Mouse (Mus musculus) C2C12 (cell line): ENCODE measurements around the gene 1700001K19Rik. TPM values are rescaled to one million over a fixed set of nuclear protein-coding genes. Genes with fewer than 3 reads are reported as not detected.

ENCODE experiments used
- H3K27me3 ChIP-seq: one replicate; pipeline ENCODE4 v1.6.1; 2011; ENCODE audit not compliant: control insufficient read depth, insufficient read depth, insufficient read length
- H3K36me3 ChIP-seq: one replicate; pipeline ENCODE4 v1.6.1; 2011; ENCODE audit not compliant: control insufficient read depth, insufficient read depth
- H3K4me3 ChIP-seq: one replicate; pipeline ENCODE4 v1.5.1; 2011; ENCODE audit warnings: mild to moderate bottlenecking, control low read depth; ENCODE audit not compliant: poor library complexity, insufficient read depth, severe bottlenecking
- H3K79me2 ChIP-seq: one replicate; pipeline ENCODE4 v1.6.1; 2011; ENCODE audit not compliant: control insufficient read depth, insufficient read depth
- H3K79me3 ChIP-seq: one replicate; pipeline ENCODE4 v1.6.1; 2011; ENCODE audit warnings: low read depth, control low read depth
- H3ac ChIP-seq: one replicate; pipeline ENCODE3; 2011; ENCODE audit warnings: low read depth; ENCODE audit not compliant: control insufficient read depth, insufficient read length
- CEBPB ChIP-seq: IDR thresholded peaks from one replicate; pipeline ENCODE4 v1.6.1; 2011; ENCODE audit warnings: low read depth, mild to moderate bottlenecking, control low read depth, moderate library complexity
- CTCF ChIP-seq: IDR thresholded peaks from one replicate; pipeline ENCODE4 v1.5.1; 2011; ENCODE audit not compliant: control insufficient read depth, insufficient read depth, insufficient read length
- FOSL1 ChIP-seq: IDR thresholded peaks from one replicate; pipeline ENCODE4 v1.8.0; 2011; ENCODE audit warnings: mild to moderate bottlenecking, low read length; ENCODE audit not compliant: poor library complexity, insufficient read depth, severe bottlenecking
- MAX ChIP-seq: IDR thresholded peaks from one replicate; pipeline ENCODE4 v1.6.1; 2011; ENCODE audit warnings: mild to moderate bottlenecking, control low read depth
- MYOD1 ChIP-seq: IDR thresholded peaks from one replicate; pipeline ENCODE4 v1.6.1; 2011; ENCODE audit warnings: low read depth; ENCODE audit not compliant: control insufficient read depth, insufficient read length
- MYOG ChIP-seq: IDR thresholded peaks from one replicate; pipeline ENCODE4 v1.6.1; 2011; ENCODE audit not compliant: control insufficient read depth, insufficient read length; ENCODE audit errors: extremely low read depth
- USF1 ChIP-seq: IDR thresholded peaks from one replicate; pipeline ENCODE4 v1.6.1; 2011; ENCODE audit warnings: low read depth, mild to moderate bottlenecking, control low read depth, moderate library complexity
- polyA plus RNA-seq: library from polyadenylated mRNA; unstranded; fragments of >200 nt; fragmentation: generic; extraction: Trizol; gene quantifications from one replicate; pipeline ENCODE4 v1.2.1, GENCODE M21; 2012; ENCODE audit warnings: missing spikeins

Gene 1700001K19Rik
- polyA plus RNA-seq, 1 experiment = 0.04 TPM

GRCm38 (mm10) chr12:110667466-110668077, 14.8 kb downstream of the 1700001K19Rik start:
- no peak for TF ChIP-seq FOSL1
- TF ChIP-seq MYOD1 = no peak
- no peak for TF ChIP-seq CEBPB
- TF ChIP-seq MYOG = no peak
- no peak for TF ChIP-seq CTCF
- TF ChIP-seq MAX = no peak
- no peak for TF ChIP-seq USF1
- Histone ChIP-seq H3ac (no peak overlapping the region), H3K36me3 (peaks cover 56% of the 10 kb centered on the region)

GRCm38 (mm10) chr12:110661746-110662145, 20.7 kb downstream of the 1700001K19Rik start:
- Histone ChIP-seq H3K36me3 (peaks cover 94% of the 10 kb centered on the region), H3K79me2 (no peaks in the 10 kb centered on the region), H3K4me3 (no peak overlapping the region), H3ac (no peak overlapping the region), H3K27me3 (no peaks in the 10 kb centered on the region), H3K79me3 (no peaks in the 10 kb centered on the region)
- TF ChIP-seq FOSL1 (no peak), CEBPB (no peak), USF1 (no peak), CTCF (no peak), MAX (no peak), MYOD1 (no peak), MYOG (no peak)

More at GRCm38 (mm10) chr12:110667466-110668077, 14.8 kb downstream of the 1700001K19Rik start:
- Histone ChIP-seq H3K79me3 (no peaks in the 10 kb centered on the region), H3K27me3 (no peaks in the 10 kb centered on the region), H3K79me2 (no peaks in the 10 kb centered on the region), H3K4me3 (no peak overlapping the region)

GRCm38 (mm10) chr12:110651464-110651863, 31.0 kb downstream of the 1700001K19Rik start:
- H3K4me3 ChIP-seq = no peak overlapping the region
- H3ac ChIP-seq = no peak overlapping the region
- TF ChIP-seq MYOG (no peak), FOSL1 (no peak), MAX (no peak), USF1 (no peak), CTCF (no peak), CEBPB (no peak), MYOD1 (no peak)
- no peaks in the 10 kb centered on the region for H3K79me2 ChIP-seq
- H3K79me3 ChIP-seq = no peaks in the 10 kb centered on the region
- H3K27me3 ChIP-seq = no peaks in the 10 kb centered on the region
- peaks cover 97% of the 10 kb centered on the region for H3K36me3 ChIP-seq

- no peak overlapping the region for H3K4me3 ChIP-seq
- H3K79me2 ChIP-seq = no peaks in the 10 kb centered on the region
- peaks cover 98% of the 10 kb centered on the region for H3K36me3 ChIP-seq
- no peaks in the 10 kb centered on the region for H3K27me3 ChIP-seq
- H3K79me3 ChIP-seq = no peaks in the 10 kb centered on the region
- H3ac ChIP-seq = no peak overlapping the region
- TF ChIP-seq CTCF (no peak), MYOG (no peak), MYOD1 (no peak), CEBPB (no peak), FOSL1 (no peak), USF1 (no peak), MAX (no peak)
These were observed 32.2 kb downstream of the 1700001K19Rik start for GRCm38 (mm10) chr12:110650241-110650641.

GRCm38 (mm10) chr12:110637507-110638114, 44.8 kb downstream of the 1700001K19Rik start:
- no peak for TF ChIP-seq USF1
- TF ChIP-seq MYOD1 = no peak
- no peak for TF ChIP-seq CTCF
- TF ChIP-seq MYOG = no peak
- TF ChIP-seq MAX = no peak
- TF ChIP-seq CEBPB = no peak
- peaks cover 89% of the 10 kb centered on the region for H3K36me3 ChIP-seq

More at GRCm38 (mm10) chr12:110637507-110638114, 44.8 kb downstream of the 1700001K19Rik start:
- no peaks in the 10 kb centered on the region for H3K79me3 ChIP-seq
- no peak overlapping the region for H3K4me3 ChIP-seq
- H3ac ChIP-seq = no peak overlapping the region
- no peaks in the 10 kb centered on the region for H3K79me2 ChIP-seq
- no peaks in the 10 kb centered on the region for H3K27me3 ChIP-seq
